Mouse (Mus musculus) erythroblast, embryonic 14.5 days (primary cell): ENCODE data around the gene Nrarp.

ENCODE experiments used
- GATA1 ChIP-seq: IDR thresholded peaks from 2 replicates; pipeline ENCODE4 v1.6.1; 2012; ENCODE audit warnings: low read length, inconsistent platforms, mixed read lengths
- TAL1 ChIP-seq: IDR thresholded peaks from 3 replicates; pipeline ENCODE4 v1.6.1; 2012; ENCODE audit warnings: low read length, inconsistent platforms, mixed read lengths

- TF ChIP-seq GATA1: no peak
- TF ChIP-seq TAL1: no peak
Observed at GRCm38 (mm10) chr2:25224766-25225752, 44.5 kb downstream of the Nrarp start.
